Mouse (Mus musculus): ENCODE measurements at regions not wholly inside any gene's neighbourhood (a gene's known extent, or its start where the extent isn't known, plus 50 kb on each side); places are given as distances from the start of the nearest gene placed in this dataset.

DNA sequence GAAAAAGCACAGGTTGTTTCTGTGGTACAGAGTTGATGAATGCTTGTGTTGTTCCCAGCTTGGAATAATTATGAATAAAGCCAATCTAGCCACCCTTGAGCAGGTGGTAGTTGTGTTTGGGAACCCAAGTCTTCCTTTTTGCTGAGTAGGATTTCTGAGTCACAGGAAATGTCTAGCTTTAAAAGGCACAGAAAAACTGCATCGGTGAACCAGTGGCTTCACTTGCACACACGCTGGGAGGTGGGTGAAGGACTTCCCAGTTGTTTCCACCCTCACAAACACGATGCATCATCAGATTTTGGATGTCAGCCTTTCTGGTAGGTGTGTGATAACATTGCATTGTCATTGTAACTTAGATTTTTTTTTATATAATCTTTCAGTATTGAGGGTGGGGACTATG, 322.9 kb upstream of the Slco3a1 start:
- CTCF ChIA-PET = no interaction called here

GRCm38 (mm10) chr7:74876667-74877066, 322.1 kb upstream of the Slco3a1 start:
- CTCF ChIA-PET = no interaction called here

DNA sequence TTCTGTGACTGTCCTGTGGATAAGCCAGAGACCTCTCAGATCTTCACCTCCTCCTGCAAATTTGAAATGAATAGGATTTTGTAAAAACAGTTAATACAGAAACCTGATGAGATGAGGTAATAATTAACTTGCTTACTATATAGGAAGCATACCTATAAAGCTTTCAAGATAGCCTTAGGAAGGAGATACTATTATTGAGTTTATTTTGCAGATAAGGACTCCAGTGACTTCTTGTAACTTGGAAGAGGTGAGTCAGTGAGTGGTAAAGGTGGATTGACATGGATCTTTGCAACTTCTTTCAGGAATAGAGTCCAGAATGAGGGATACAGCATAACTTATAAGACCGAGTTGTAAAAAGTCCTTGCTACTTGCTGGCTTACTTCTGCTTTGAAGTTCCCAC, 315.7 kb upstream of the Slco3a1 start:
- CTCF ChIA-PET = interaction anchor here (0.5 kb wide), 1 partner anchor 72 kb away, joined by 3 read pairs; no protein-coding TSS in a partner anchor

GRCm38 (mm10) chr7:74862727-74863126, 308.1 kb upstream of the Slco3a1 start:
- CTCF ChIA-PET = no interaction called here

GRCm38 (mm10) chr7:74844306-74844929, 289.8 kb upstream of the Slco3a1 start:
- CTCF ChIA-PET = no interaction called here

DNA sequence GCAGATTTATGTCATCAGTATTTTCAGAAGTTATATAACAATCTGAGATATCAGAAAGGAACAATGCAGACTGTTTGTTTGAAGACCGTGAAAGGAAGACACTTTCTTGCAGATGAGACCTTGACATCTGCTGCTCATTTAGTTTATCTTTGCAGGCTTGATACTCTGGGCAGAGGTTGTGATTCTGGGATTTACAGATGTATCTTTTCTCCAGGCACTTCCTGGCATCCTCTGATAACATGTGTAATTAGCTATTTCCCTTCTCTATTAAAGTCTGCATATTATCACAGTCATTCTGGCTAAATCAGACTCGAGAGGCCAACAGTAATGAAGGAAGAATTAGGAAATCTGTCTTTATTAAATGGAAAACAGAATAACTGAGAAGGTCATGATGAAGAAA, 268.7 kb upstream of the Slco3a1 start:
- CTCF ChIA-PET = no interaction called here

DNA sequence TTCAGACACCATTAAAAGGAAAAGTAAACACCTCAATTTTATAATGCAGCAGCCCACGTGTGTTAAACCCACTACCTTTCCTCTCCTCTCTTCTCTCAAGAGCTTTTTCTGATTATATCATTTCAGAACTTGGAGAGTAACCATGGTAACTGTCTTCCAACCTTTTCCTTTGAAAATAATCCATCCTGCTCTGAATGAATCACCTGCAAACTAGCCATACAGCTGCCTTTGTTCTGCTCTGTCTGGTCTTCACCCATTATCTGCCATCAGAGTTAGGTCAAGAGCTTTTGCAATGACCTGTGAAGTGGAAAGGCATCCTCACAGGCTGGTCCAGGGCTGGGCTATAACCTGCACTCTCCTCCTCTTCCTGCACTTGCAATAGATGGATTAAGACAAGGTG, 238.7 kb upstream of the Slco3a1 start:
- CTCF ChIA-PET = no interaction called here

- CTCF ChIA-PET = no interaction called here
Measured at GRCm38 (mm10) chr7:74788696-74789095, 234.1 kb upstream of the Slco3a1 start.

GRCm38 (mm10) chr7:74771435-74772406, 217.1 kb upstream of the Slco3a1 start:
- CTCF ChIA-PET = interaction anchor here (0.6 kb wide), 1 partner anchor 201 kb away, joined by 7 read pairs; no protein-coding TSS in a partner anchor

GRCm38 (mm10) chr7:74766550-74766949, 212.0 kb upstream of the Slco3a1 start:
- CTCF ChIA-PET = no interaction called here

DNA sequence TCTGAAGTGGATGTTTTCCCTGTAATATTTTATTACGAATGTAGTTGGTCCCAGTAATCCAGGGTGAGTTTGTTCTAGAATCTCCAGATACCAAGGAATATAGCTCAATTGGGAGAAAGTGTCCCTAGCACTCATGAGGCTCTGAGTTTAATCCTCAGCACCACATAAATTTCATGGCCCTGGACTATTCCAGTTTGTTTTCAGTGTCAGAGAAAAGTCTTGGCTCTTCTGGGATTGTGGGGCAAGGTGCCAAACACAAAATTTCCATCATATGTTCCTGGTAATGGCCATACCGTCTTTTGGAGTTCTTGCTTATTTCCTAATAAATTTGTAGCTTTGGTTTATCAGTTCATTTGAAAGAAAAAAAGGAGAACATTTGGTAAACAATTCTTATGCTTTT, 202.9 kb upstream of the Slco3a1 start:
- CTCF ChIA-PET = no interaction called here

DNA sequence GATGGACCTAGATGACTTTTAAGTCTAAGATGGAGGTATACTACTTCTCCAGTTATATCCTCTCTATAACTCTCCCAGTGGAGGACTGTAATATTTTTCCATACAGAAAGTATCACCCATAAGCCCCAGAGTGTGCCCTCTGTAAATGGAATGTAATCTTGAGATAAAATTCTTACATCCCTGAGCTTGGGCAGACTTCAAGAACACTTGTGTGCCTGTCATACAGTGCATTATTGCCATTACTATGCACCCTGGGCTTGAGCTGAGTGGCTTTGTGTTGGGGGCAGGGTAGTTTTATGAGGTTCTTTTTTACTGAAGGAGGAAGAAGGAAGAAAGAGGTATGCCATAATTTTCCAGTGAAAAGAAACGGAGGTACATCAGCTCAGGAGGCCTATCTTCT, 193.1 kb upstream of the Slco3a1 start:
- CTCF ChIA-PET = no interaction called here

DNA sequence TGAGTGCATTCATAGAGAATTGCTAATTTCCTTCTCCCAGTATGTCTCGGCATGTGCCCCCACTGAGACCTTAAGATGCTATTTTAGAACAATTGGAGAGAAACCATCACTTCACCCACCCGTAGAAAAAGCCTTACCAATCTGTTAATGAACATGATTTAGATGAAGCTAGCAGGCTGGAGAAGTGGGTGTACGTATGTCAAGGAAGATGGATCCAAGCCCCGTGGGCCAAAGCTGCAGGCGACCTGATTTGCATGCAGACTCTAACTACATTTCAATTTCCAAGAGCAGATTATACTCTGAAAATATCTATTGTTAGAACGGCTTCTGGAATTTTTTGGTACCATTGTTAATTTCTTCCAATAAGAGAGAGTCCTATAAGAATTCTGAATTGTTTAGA, 180.4 kb upstream of the Slco3a1 start:
- CTCF ChIA-PET = no interaction called here

GRCm38 (mm10) chr7:74726324-74726991, 171.9 kb upstream of the Slco3a1 start:
- CTCF ChIA-PET = no interaction called here

DNA sequence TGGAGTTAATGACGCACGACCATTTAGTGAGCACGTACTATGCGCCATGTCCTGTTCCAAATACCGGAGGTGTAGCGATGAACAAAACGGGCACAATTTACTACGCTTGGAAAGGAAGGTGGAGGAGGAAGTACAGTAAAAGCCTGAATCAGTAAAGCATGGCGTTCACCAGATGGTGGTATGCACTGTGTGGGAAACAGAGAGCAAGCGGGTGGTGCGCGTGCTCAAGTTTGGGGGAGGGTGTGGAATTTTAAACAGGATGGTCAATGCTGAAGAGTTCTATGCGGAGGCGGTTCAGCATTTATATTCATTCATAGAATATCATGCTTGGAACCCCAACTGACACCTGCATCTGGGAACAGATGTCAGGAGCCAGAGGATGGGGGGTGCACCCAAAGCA, 164.7 kb upstream of the Slco3a1 start:
- CTCF ChIA-PET = no interaction called here

DNA sequence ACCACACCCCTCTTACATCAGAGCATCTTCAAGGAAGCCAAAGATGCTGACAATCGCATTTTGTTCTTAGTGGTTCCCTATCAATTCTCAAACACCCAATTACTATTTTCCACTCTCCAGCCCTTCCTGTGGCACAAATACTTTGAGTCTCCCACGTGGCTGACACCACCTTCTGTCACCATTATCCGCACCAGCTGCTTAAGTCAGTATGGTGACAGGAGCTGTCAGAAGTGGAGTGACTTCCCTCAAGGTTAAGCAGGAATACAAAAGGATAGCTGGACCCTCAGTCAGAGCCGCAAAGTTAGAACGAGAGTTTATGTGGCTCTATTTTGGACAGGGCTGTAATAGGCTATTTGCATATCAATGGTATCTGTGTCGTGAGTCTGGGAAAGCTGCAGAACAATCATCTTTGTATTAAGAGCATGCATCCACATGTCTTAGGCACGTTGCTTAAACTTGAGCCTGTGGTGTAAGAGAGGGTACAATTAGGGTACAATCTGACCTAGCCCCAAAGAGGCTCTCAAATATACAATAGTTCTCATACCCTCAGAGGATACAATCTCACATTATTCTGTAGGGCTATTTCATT, 155.5 kb upstream of the Slco3a1 start:
- CTCF ChIA-PET = no interaction called here

DNA sequence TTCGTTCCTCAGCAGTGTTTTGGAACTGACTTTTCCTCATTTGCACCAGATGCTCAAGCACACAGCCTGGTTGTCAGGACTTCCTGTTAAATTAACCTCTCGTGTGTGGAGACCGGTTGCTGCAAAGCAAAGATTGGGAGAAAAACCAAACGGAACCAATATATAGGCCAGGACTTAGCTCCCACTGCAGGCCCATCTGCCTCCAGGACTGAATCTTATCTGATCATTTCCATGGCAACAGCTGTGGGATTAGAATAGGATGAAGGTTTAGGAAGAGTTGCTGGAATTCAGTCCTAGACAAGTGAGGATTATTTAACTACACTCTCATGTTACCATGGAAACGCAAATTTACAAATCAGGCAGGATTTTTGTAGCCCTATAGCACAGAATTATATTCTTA, 154.4 kb upstream of the Slco3a1 start:
- CTCF ChIA-PET = no interaction called here

- CTCF ChIA-PET = interaction anchor here (0.7 kb wide), 1 partner anchor 400 kb away, joined by 3 read pairs; no protein-coding TSS in a partner anchor
Measured at GRCm38 (mm10) chr7:74703533-74703932, 149.0 kb upstream of the Slco3a1 start.

DNA sequence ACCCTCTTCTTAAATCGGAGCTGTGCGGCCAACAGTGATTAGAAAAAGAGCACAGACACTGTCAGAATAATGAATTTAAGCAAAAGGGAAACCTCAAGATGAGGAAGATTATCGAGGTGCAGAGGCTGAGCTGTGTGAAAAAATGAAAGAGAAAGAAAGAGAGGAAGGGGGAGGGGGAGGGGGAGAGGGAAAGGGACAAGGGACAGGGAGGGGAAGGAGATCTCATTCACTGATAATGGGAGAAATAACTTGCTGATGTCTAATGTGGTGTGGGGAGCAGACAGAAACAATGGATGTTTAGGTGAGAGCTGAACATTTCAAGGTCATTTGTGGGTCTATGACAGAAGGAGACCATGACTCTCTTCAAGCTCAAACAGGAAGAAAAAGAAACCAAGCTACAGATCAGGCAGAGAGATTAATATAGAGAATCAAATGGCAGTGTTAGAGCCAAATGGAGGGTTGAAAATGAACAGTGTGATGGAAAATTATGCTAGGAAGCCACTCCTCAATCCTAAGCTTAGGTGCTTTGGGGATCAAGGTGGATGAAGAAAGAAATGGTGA, 143.3 kb upstream of the Slco3a1 start:
- CTCF ChIA-PET = no interaction called here

- CTCF ChIA-PET = no interaction called here
Measured at GRCm38 (mm10) chr7:74696286-74696685, 141.7 kb upstream of the Slco3a1 start.

DNA sequence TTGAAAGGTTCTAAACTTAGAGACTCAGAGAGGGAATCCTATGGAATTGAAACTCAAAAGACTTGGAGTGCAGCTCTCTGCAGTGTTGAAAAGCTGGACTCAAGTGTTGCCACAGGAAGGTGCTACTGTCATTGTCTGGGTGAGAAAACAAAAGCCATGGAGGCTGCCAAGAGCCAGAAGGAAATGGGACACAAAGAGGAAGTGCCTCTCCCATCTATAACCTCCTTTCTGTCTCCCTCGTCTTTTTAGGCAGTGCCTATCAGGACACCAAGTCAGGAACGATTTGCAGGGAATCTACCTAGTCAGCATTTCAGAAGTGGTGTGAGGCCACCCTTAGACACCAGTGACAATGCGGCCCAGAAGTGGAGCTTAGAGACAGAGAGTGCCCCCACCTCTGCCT, 138.5 kb upstream of the Slco3a1 start:
- CTCF ChIA-PET = no interaction called here

GRCm38 (mm10) chr7:74690706-74691105, 136.1 kb upstream of the Slco3a1 start:
- CTCF ChIA-PET = interaction anchor here (0.6 kb wide), 1 partner anchor 27 kb away, joined by 11 read pairs; no protein-coding TSS in a partner anchor

Measured in spleen, embryonic (tissue).